Mouse (Mus musculus): ENCODE data around the gene Phf11b.
"Not testable (repeated sequence)": the region's sequence is repeated elsewhere in the genome, so short reads cannot be mapped to it uniquely, and the experiment has no call there.

Phf11b gene

GRCm38 (mm10) chr14:59341189-59341588, at the start of gene Phf11b:
TSS of gene Phf11b (minus strand) at chr14:59341351.
- peak; percentile 83 for DNase-seq (ENCODE audit: low read depth)

GRCm38 (mm10) chr14:59390181-59390580, 49.0 kb upstream of the Phf11b start:
- DNase-seq (ENCODE audit: low read depth), result not testable (repeated sequence)

- no peak for DNase-seq (ENCODE audit: low read depth)
Observed at GRCm38 (mm10) chr14:59389532-59389931, 48.4 kb upstream of the Phf11b start.

- no peak for DNase-seq (ENCODE audit: low read depth)
Observed at GRCm38 (mm10) chr14:59370348-59371068, 29.4 kb upstream of the Phf11b start.

- DNase-seq (ENCODE audit: low read depth), result no peak
Observed at GRCm38 (mm10) chr14:59366386-59367105, 25.4 kb upstream of the Phf11b start.

GRCm38 (mm10) chr14:59365244-59365644, 24.1 kb upstream of the Phf11b start, which contains the start of gene Phf11d:
TSS of gene Phf11d (minus strand) at chr14:59365470.
- DNase-seq (ENCODE audit: low read depth), result no peak

- DNase-seq (ENCODE audit: low read depth), result peak; percentile 50
Observed at GRCm38 (mm10) chr14:59339541-59339940, 1.6 kb downstream of the Phf11b start.

GRCm38 (mm10) chr14:59336056-59336455, 5.1 kb downstream of the Phf11b start:
- not testable (repeated sequence) for DNase-seq (ENCODE audit: low read depth)

GRCm38 (mm10) chr14:59330499-59330898, 10.7 kb downstream of the Phf11b start:
- peak; percentile 25 for DNase-seq (ENCODE audit: low read depth)

GRCm38 (mm10) chr14:59319970-59320369, 21.2 kb downstream of the Phf11b start:
- not testable (repeated sequence) for DNase-seq (ENCODE audit: low read depth)

GRCm38 (mm10) chr14:59319036-59319435, 22.1 kb downstream of the Phf11b start:
- not testable (repeated sequence) for DNase-seq (ENCODE audit: low read depth)

GRCm38 (mm10) chr14:59297391-59297790, 43.8 kb downstream of the Phf11b start, which contains the start of gene Phf11a:
TSS of gene Phf11a (minus strand) at chr14:59297522.
- peak; percentile 69 for DNase-seq (ENCODE audit: low read depth)

GRCm38 (mm10) chr14:59291769-59292168, 49.4 kb downstream of the Phf11b start:
- DNase-seq (ENCODE audit: low read depth), result not testable (repeated sequence)

GRCm38 (mm10) chr14:59274961-59275360, 66.2 kb downstream of the Phf11b start:
- not testable (repeated sequence) for DNase-seq (ENCODE audit: low read depth)
